In the genomic region with DNA sequence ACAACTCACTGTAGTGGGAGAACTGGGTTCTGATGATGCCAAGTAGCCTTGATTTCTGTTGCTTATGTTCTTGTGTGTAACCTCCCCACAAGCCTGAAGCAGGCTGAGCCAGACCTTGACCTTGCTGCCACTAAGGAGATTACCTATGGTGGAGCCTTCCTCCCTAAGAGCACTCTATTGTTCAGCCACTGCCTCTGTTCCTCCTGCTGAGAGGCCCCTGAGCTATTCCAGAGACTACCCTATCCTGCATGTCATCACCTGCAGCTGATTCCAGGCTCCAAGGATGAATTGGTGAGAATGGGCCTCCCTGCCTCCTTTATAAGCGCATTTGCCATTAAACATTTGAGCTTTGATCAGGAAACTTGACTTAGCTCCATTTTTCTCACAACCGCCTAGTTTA, we compare ENCODE assay signal across 7 mouse cellular contexts.
DNase-seq lines count a peak whose midpoint lies in the region; ATAC-seq and TF ChIP-seq lines count a peak whose summit lies in the region.
"Not testable (repeated sequence)": the region's sequence is repeated elsewhere in the genome, so short reads cannot be mapped to it uniquely, and the experiment has no call there.

No protein-coding gene starts in this region.

- H3K36me3 ChIP-seq in E14TG2a.4 (ENCODE audit: insufficient read depth, low read length); embryonic facial prominence, embryonic 14.5 days (ENCODE audit: control insufficient read depth, insufficient read depth, low read length); heart, embryonic 12.5 days; heart, postnatal 0 days (replicated peaks; ENCODE audit: control insufficient read depth, insufficient read depth, low read length); limb, embryonic 12.5 days; midbrain, embryonic 10.5 days: not testable (repeated sequence)

- H3K4me3 ChIP-seq in E14TG2a.4 (replicated peaks; ENCODE audit: low read length): peak overlapping the region; percentile 67
- not testable (repeated sequence) for H3K4me3 ChIP-seq in embryonic facial prominence, embryonic 14.5 days (ENCODE audit: low read depth, low read length); limb, embryonic 12.5 days (replicated peaks)
- peak overlapping the region; percentile 45 for H3K4me3 ChIP-seq in heart, embryonic 12.5 days
- H3K4me3 ChIP-seq in heart, postnatal 0 days (ENCODE audit: low read depth, low read length): peak overlapping the region; percentile 27
- 0 out of 2 replicates have a peak overlapping the region, but pooled peaks have one; percentile 32 for H3K4me3 ChIP-seq in midbrain, embryonic 10.5 days

- not testable (repeated sequence) for TF ChIP-seq CTCF in E14TG2a.4 (conservative IDR thresholded peaks at IDR 0.05; ENCODE audit: low read length); heart, postnatal 0 days (IDR thresholded peaks at IDR 0.05; ENCODE audit: low read depth)

- H3K27ac ChIP-seq in embryonic facial prominence, embryonic 14.5 days (replicated peaks; ENCODE audit: low read depth, low read length); heart, embryonic 12.5 days (ENCODE audit: poor library complexity, severe bottlenecking); heart, postnatal 0 days (ENCODE audit: low read depth); limb, embryonic 12.5 days; midbrain, embryonic 10.5 days (replicated peaks): not testable (repeated sequence)

- not testable (repeated sequence) for TF ChIP-seq EP300 in heart, postnatal 0 days (IDR thresholded peaks at IDR 0.05; ENCODE audit: low read depth)

- not testable (repeated sequence) for H3K9ac ChIP-seq in embryonic facial prominence, embryonic 14.5 days (ENCODE audit: low read depth, low read length); heart, embryonic 12.5 days; heart, postnatal 0 days (replicated peaks; ENCODE audit: low read depth, low read length); limb, embryonic 12.5 days (replicated peaks)

- DNase-seq in WW6 (ENCODE audit: low read depth, low spot score): peak; percentile 22
- not testable (repeated sequence) for DNase-seq in embryonic facial prominence, embryonic 14.5 days (ENCODE audit: low spot score); heart, postnatal 0 days (ENCODE audit: low spot score); midbrain, embryonic 10.5 days (ENCODE audit: low spot score)

- 32% methylated on average over 2 of the region's 2 CpGs for WGBS in embryonic facial prominence, embryonic 14.5 days
- 20% methylated on average over 2 of the region's 2 CpGs for WGBS in heart, embryonic 12.5 days
- 36% methylated on average over 2 of the region's 2 CpGs for WGBS in heart, postnatal 0 days
- WGBS in limb, embryonic 12.5 days: 33% methylated on average over 2 of the region's 2 CpGs
- 22% methylated on average over 2 of the region's 2 CpGs for WGBS in midbrain, embryonic 10.5 days

- not testable (repeated sequence) for ATAC-seq in embryonic facial prominence, embryonic 14.5 days (ENCODE audit: low read depth); heart, embryonic 12.5 days (ENCODE audit: insufficient number of reproducible peaks, low FRiP score); heart, postnatal 0 days (ENCODE audit: insufficient read depth, low read depth); limb, embryonic 12.5 days (ENCODE audit: insufficient number of reproducible peaks, insufficient read depth, low FRiP score, low TSS enrichment, low read depth)

- H3K27me3 ChIP-seq in E14TG2a.4 (ENCODE audit: insufficient read depth, low read length); embryonic facial prominence, embryonic 14.5 days (replicated peaks; ENCODE audit: control insufficient read depth, insufficient read depth, low read length); heart, embryonic 12.5 days (replicated peaks); heart, postnatal 0 days (ENCODE audit: control insufficient read depth, insufficient read depth, low read length); limb, embryonic 12.5 days; midbrain, embryonic 10.5 days (ENCODE audit: low read depth, poor library complexity, severe bottlenecking): not testable (repeated sequence)

- 0 out of 2 replicates have a peak overlapping the region, but pooled peaks have one; percentile 34 for H3K4me2 ChIP-seq in embryonic facial prominence, embryonic 14.5 days (ENCODE audit: low read depth, low read length)
- peak overlapping the region; percentile 71 for H3K4me2 ChIP-seq in heart, embryonic 12.5 days
- peak overlapping the region; percentile 54; the same call in 1 of the 2 replicates for H3K4me2 ChIP-seq in heart, postnatal 0 days (ENCODE audit: low read depth, low read length)
- H3K4me2 ChIP-seq in limb, embryonic 12.5 days: peak overlapping the region; percentile 37

- peaks cover 25% of the 10 kb centered on the region for H3K4me1 ChIP-seq in E14TG2a.4 (replicated peaks; ENCODE audit: low read depth, low read length)
- H3K4me1 ChIP-seq in embryonic facial prominence, embryonic 14.5 days (ENCODE audit: control insufficient read depth, insufficient read depth, low read length); heart, embryonic 12.5 days (replicated peaks); heart, postnatal 0 days (ENCODE audit: control insufficient read depth, insufficient read depth); limb, embryonic 12.5 days (replicated peaks); midbrain, embryonic 10.5 days: not testable (repeated sequence)

- H3K9me3 ChIP-seq in E14TG2a.4 (ENCODE audit: low read length): peaks cover 21% of the 10 kb centered on the region
- not testable (repeated sequence) for H3K9me3 ChIP-seq in embryonic facial prominence, embryonic 14.5 days (ENCODE audit: control insufficient read depth, low read length); heart, embryonic 12.5 days (replicated peaks); heart, postnatal 0 days (replicated peaks; ENCODE audit: control insufficient read depth, low read length); limb, embryonic 12.5 days; midbrain, embryonic 10.5 days (replicated peaks)
